Mouse (Mus musculus) embryonic facial prominence, embryonic 12.5 days (tissue): ENCODE results near the gene Ebp. TPM values are rescaled to one million over a fixed set of nuclear protein-coding genes. Genes with fewer than 3 reads are reported as not detected.

Experiments
- ATAC-seq: fragments of 200-750 bp; cut with Nextera tagmentation; 2 replicates; pipeline ENCODE4 v1.8.0; 2017; ENCODE audit not compliant: insufficient number of reproducible peaks, insufficient read depth, low FRiP score, low TSS enrichment
- H3K27ac ChIP-seq: fragments of 300-500 bp; sonication (generic); 2 replicates; pipeline ENCODE4 v1.5.1; 2016; ENCODE audit warnings: mild to moderate bottlenecking
- H3K27me3 ChIP-seq: fragments of 300-500 bp; sonication (generic); 2 replicates; pipeline ENCODE4 v1.6.1; 2016; ENCODE audit warnings: mild to moderate bottlenecking, moderate library complexity
- H3K36me3 ChIP-seq: fragments of 300-500 bp; sonication (generic); 2 replicates; pipeline ENCODE4 v1.6.1; 2016; ENCODE audit warnings: mild to moderate bottlenecking
- H3K4me1 ChIP-seq: fragments of 300-500 bp; sonication (generic); 2 replicates; pipeline ENCODE4 v1.6.1; 2016
- H3K4me2 ChIP-seq: fragments of 300-500 bp; sonication (generic); replicated peaks from 2 replicates; pipeline ENCODE4 v1.6.1; 2016; ENCODE audit warnings: mild to moderate bottlenecking, moderate library complexity
- H3K4me3 ChIP-seq: fragments of 300-500 bp; sonication (generic); 2 replicates; pipeline ENCODE4 v1.5.1; 2016; ENCODE audit warnings: mild to moderate bottlenecking
- H3K9ac ChIP-seq: fragments of 300-500 bp; sonication (generic); 2 replicates; pipeline ENCODE4 v1.6.1; 2016; ENCODE audit warnings: mild to moderate bottlenecking, moderate library complexity
- H3K9me3 ChIP-seq: fragments of 300-500 bp; sonication (generic); 2 replicates; pipeline ENCODE4 v1.6.1; 2016; ENCODE audit warnings: mild to moderate bottlenecking, moderate library complexity
- WGBS: fragments of 180-500 bp; shearing (Covaris S2); methylation state at CpG from one replicate; pipeline ENCODE4 v1.1.7; 2016; 5-methylcytosine and 5-hydroxymethylcytosine counted together
- polyA plus RNA-seq: library from polyadenylated mRNA; unstranded; fragments of >200 nt; fragmentation: Nextera tagmentation; extraction: Ambion mirVana; gene quantifications from 2 replicates; pipeline ENCODE4 v1.2.1, GENCODE M21; 2016

The Ebp gene
- 28.4 and 30.8 TPM in 2 replicates for polyA plus RNA-seq

- H3K27ac ChIP-seq, result peak within 1 kb of the TSS; percentile 82; the same call in 1 of the 2 replicates
- no peaks in the 10 kb centered on the region for H3K36me3 ChIP-seq
- peak within 1 kb of the TSS; percentile 47 for H3K9ac ChIP-seq
- peak within 1 kb of the TSS; percentile 51 for H3K4me3 ChIP-seq
- WGBS, result 27% methylated on average over 10 of the region's 10 CpGs
- ATAC-seq, result no peak
- H3K4me1 ChIP-seq, result no peaks in the 10 kb centered on the region
- peak within 1 kb of the TSS; percentile 52 for H3K4me2 ChIP-seq
- no peaks in the 10 kb centered on the region for H3K27me3 ChIP-seq
- H3K9me3 ChIP-seq, result no peaks in the 10 kb centered on the region
Observed at GRCm38 (mm10) chrX:8193419-8193723, at the start of gene Ebp. Gene Ebp (minus strand): TSS chrX:8193512.

GRCm38 (mm10) chrX:8238804-8239395, 45.6 kb upstream of the Ebp start:
- 76% methylated on average over 13 of the region's 13 CpGs for WGBS

GRCm38 (mm10) chrX:8236704-8237103, 43.4 kb upstream of the Ebp start:
- no peak overlapping the region for H3K9ac ChIP-seq

More at GRCm38 (mm10) chrX:8238804-8239395, 45.6 kb upstream of the Ebp start:
- no peak for ATAC-seq
- no peaks in the 10 kb centered on the region for H3K4me1 ChIP-seq
- H3K9ac ChIP-seq, result no peak overlapping the region
- H3K36me3 ChIP-seq, result no peaks in the 10 kb centered on the region; the same call in 1 of the 2 replicates
- H3K27ac ChIP-seq, result no peak overlapping the region
- H3K4me2 ChIP-seq, result no peak overlapping the region
- no peak overlapping the region for H3K4me3 ChIP-seq
- H3K27me3 ChIP-seq, result no peaks in the 10 kb centered on the region
- no peaks in the 10 kb centered on the region for H3K9me3 ChIP-seq

GRCm38 (mm10) chrX:8233602-8234001, 40.3 kb upstream of the Ebp start:
- WGBS, result 70% methylated on average over 3 of the region's 3 CpGs

More at GRCm38 (mm10) chrX:8236704-8237103, 43.4 kb upstream of the Ebp start:
- no peak overlapping the region for H3K27ac ChIP-seq
- no peak for ATAC-seq
- no peaks in the 10 kb centered on the region for H3K27me3 ChIP-seq
- WGBS, result 75% methylated on average over 2 of the region's 2 CpGs
- H3K4me3 ChIP-seq, result no peak overlapping the region
- no peaks in the 10 kb centered on the region for H3K4me1 ChIP-seq
- H3K4me2 ChIP-seq, result no peak overlapping the region
- no peaks in the 10 kb centered on the region for H3K9me3 ChIP-seq
- H3K36me3 ChIP-seq, result no peaks in the 10 kb centered on the region; the same call in 1 of the 2 replicates

GRCm38 (mm10) chrX:8230272-8230671, 37.0 kb upstream of the Ebp start:
- no peak overlapping the region for H3K4me3 ChIP-seq
- H3K9ac ChIP-seq, result no peak overlapping the region
- ATAC-seq, result no peak
- no peaks in the 10 kb centered on the region for H3K9me3 ChIP-seq
- no peak overlapping the region for H3K27ac ChIP-seq
- no peaks in the 10 kb centered on the region for H3K27me3 ChIP-seq
- WGBS, result 72% methylated on average over 4 of the region's 4 CpGs
- H3K36me3 ChIP-seq, result no peaks in the 10 kb centered on the region
- H3K4me1 ChIP-seq, result no peaks in the 10 kb centered on the region
- H3K4me2 ChIP-seq, result no peak overlapping the region

More at GRCm38 (mm10) chrX:8233602-8234001, 40.3 kb upstream of the Ebp start:
- no peak overlapping the region for H3K9ac ChIP-seq
- no peaks in the 10 kb centered on the region for H3K9me3 ChIP-seq
- H3K4me1 ChIP-seq, result no peaks in the 10 kb centered on the region
- no peak overlapping the region for H3K4me2 ChIP-seq
- no peaks in the 10 kb centered on the region for H3K27me3 ChIP-seq
- no peak overlapping the region for H3K4me3 ChIP-seq
- no peak for ATAC-seq
- no peak overlapping the region for H3K27ac ChIP-seq
- no peaks in the 10 kb centered on the region for H3K36me3 ChIP-seq

GRCm38 (mm10) chrX:8223473-8223872, 30.2 kb upstream of the Ebp start:
- 83% methylated on average over 7 of the region's 7 CpGs for WGBS
- Histone ChIP-seq H3K4me1 (no peaks in the 10 kb centered on the region), H3K4me2 (no peak overlapping the region), H3K27ac (no peak overlapping the region), H3K4me3 (no peak overlapping the region), H3K27me3 (no peaks in the 10 kb centered on the region), H3K9ac (no peak overlapping the region), H3K36me3 (no peaks in the 10 kb centered on the region), H3K9me3 (no peaks in the 10 kb centered on the region)
- ATAC-seq, result no peak

- Histone ChIP-seq H3K9ac (no peak overlapping the region), H3K27ac (no peak overlapping the region), H3K36me3 (no peaks in the 10 kb centered on the region), H3K4me3 (no peak overlapping the region), H3K4me1 (no peaks in the 10 kb centered on the region), H3K9me3 (no peaks in the 10 kb centered on the region), H3K4me2 (no peak overlapping the region), H3K27me3 (no peaks in the 10 kb centered on the region)
- ATAC-seq, result no peak
- 41% methylated on average over 7 of the region's 7 CpGs for WGBS
Observed at GRCm38 (mm10) chrX:8222678-8223421, 29.5 kb upstream of the Ebp start.

GRCm38 (mm10) chrX:8222296-8222677, 29.0 kb upstream of the Ebp start:
- H3K4me3 ChIP-seq, result no peak overlapping the region
- H3K9me3 ChIP-seq, result no peaks in the 10 kb centered on the region
- H3K36me3 ChIP-seq, result no peaks in the 10 kb centered on the region
- no peak overlapping the region for H3K27ac ChIP-seq
- no peak for ATAC-seq
- H3K27me3 ChIP-seq, result no peaks in the 10 kb centered on the region
- WGBS, result 70% methylated on average over 3 of the region's 3 CpGs
- H3K4me1 ChIP-seq, result no peaks in the 10 kb centered on the region
- H3K4me2 ChIP-seq, result no peak overlapping the region
- H3K9ac ChIP-seq, result no peak overlapping the region

- H3K27me3 ChIP-seq, result no peaks in the 10 kb centered on the region
- no peak for ATAC-seq
- H3K4me3 ChIP-seq, result no peak overlapping the region
- H3K4me2 ChIP-seq, result no peak overlapping the region
- H3K27ac ChIP-seq, result no peak overlapping the region
- 28% methylated on average over 8 of the region's 8 CpGs for WGBS
- no peaks in the 10 kb centered on the region for H3K36me3 ChIP-seq
- no peak overlapping the region for H3K9ac ChIP-seq
- no peaks in the 10 kb centered on the region for H3K4me1 ChIP-seq
- no peaks in the 10 kb centered on the region for H3K9me3 ChIP-seq
Observed at GRCm38 (mm10) chrX:8219651-8220050, 26.3 kb upstream of the Ebp start.

- H3K27ac ChIP-seq, result no peak overlapping the region
- no peak overlapping the region for H3K4me3 ChIP-seq
- WGBS, result 72% methylated on average over 2 of the region's 2 CpGs
- H3K4me2 ChIP-seq, result no peak overlapping the region
- H3K27me3 ChIP-seq, result no peaks in the 10 kb centered on the region
- ATAC-seq, result no peak
- H3K4me1 ChIP-seq, result no peaks in the 10 kb centered on the region
- no peak overlapping the region for H3K9ac ChIP-seq
- no peaks in the 10 kb centered on the region for H3K36me3 ChIP-seq
- no peaks in the 10 kb centered on the region for H3K9me3 ChIP-seq
Observed at GRCm38 (mm10) chrX:8218114-8218513, 24.8 kb upstream of the Ebp start.

- H3K4me2 ChIP-seq, result no peak overlapping the region
- H3K9me3 ChIP-seq, result no peaks in the 10 kb centered on the region
- no peaks in the 10 kb centered on the region for H3K27me3 ChIP-seq
- 38% methylated on average over 6 of the region's 6 CpGs for WGBS
- no peak for ATAC-seq
- no peak overlapping the region for H3K9ac ChIP-seq
- H3K4me3 ChIP-seq, result no peak overlapping the region
- no peaks in the 10 kb centered on the region for H3K36me3 ChIP-seq
- H3K4me1 ChIP-seq, result no peaks in the 10 kb centered on the region
- no peak overlapping the region for H3K27ac ChIP-seq
Observed at GRCm38 (mm10) chrX:8217383-8217782, 24.1 kb upstream of the Ebp start.

- H3K9me3 ChIP-seq, result no peaks in the 10 kb centered on the region
- no peaks in the 10 kb centered on the region for H3K36me3 ChIP-seq
- no peaks in the 10 kb centered on the region for H3K4me1 ChIP-seq
- 74% methylated on average over 7 of the region's 7 CpGs for WGBS
- ATAC-seq, result no peak
- H3K4me3 ChIP-seq, result no peak overlapping the region
- no peaks in the 10 kb centered on the region for H3K27me3 ChIP-seq
- no peak overlapping the region for H3K27ac ChIP-seq
- H3K4me2 ChIP-seq, result no peak overlapping the region
- no peak overlapping the region for H3K9ac ChIP-seq
Observed at GRCm38 (mm10) chrX:8211490-8212207, 18.3 kb upstream of the Ebp start.
